Mouse (Mus musculus) layer of hippocampus, postnatal 36 days (tissue): ENCODE results near the gene Dgki. TPM values are rescaled to one million over a fixed set of nuclear protein-coding genes. Genes with fewer than 3 reads are reported as not detected.
A peak's percentile ranks its signal among the peaks of the same experiment; 100 is the strongest.

Source experiments
- DNase-seq, 2 experiments: peaks; one replicate each; pipeline ENCODE4 v3.0.0; 2022
- total RNA-seq, 2 experiments: library from RNA; stranded (reverse); gene quantifications; 2 replicates each; pipeline ENCODE4 v1.2.3; 2021

Gene Dgki
- total RNA-seq: 10 to 100 TPM; 82.6 to 87.2 TPM

DNA sequence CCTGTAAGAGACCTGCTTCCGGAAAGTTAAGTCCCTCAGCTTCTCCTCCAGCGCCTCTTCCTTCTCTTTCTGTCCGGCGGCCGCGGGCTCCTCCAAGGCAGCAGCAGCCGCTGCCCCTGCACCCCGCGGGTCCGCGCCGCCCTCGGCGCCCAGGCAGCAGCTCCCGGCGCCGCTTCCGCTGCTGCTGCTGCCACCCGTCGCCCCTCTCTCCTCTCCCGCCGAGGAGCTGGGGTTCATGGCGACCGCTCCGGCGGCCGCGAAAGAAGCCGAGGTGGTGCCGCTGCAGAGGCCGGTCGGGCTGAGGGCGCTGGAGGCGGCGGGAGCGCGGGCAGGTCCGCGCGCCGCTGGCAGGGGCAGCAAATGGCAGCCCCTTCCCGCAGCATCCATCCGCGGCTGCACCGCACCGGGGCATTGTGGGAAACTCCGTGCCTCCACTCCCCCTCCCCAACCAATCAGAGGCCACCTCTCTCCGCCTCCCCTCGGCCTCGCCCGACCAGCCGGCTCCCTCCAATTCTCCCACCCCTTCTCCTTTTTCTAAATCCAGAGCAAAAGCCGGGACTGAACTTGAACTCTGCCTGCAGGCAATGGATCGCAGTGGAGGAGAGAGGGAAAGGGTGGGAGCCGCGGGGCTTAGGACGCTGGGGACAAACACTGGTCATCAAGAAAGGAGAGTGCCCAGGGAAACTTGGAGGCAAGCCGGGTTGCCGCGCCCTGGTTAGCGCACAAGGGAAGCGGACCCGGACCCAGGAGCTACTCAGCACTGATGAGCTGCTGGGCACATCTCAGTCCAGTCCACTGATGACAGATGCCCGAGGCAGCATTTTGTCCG is at the start of gene Dgki:
TSS of gene Dgki (minus strand) at position 623 of the 829 bp plus-strand sequence.
- peak; percentile 85 to 86 for DNase-seq

- DNase-seq: no peak
These were observed 47.6 kb upstream of the Dgki start for GRCm38 (mm10) chr6:37347606-37348005.

GRCm38 (mm10) chr6:37338055-37338454 is 38.1 kb upstream of the Dgki start:
- no peak for DNase-seq

- DNase-seq: no peak
These were observed 36.9 kb upstream of the Dgki start for GRCm38 (mm10) chr6:37336831-37337260.

DNA sequence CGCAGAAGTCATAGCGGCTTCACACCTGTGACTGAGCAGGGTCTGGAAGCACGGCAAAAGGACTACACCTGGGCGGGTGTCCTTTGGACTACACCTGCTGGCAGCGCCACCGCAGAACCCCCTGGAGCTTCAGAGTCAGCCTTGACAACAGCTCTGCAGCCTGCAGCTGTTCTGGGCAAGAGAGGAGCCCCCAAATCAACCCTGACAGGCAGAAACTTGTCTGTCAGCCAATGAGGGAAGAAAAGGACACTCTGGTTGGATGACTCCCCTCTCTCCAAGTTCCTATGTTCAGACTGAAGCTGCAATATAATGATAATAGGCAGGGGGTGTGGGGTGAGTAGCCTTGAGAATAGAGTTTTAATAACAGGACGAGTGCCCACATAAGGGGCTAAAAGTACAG is 36.4 kb upstream of the Dgki start:
- no peak for DNase-seq

DNA sequence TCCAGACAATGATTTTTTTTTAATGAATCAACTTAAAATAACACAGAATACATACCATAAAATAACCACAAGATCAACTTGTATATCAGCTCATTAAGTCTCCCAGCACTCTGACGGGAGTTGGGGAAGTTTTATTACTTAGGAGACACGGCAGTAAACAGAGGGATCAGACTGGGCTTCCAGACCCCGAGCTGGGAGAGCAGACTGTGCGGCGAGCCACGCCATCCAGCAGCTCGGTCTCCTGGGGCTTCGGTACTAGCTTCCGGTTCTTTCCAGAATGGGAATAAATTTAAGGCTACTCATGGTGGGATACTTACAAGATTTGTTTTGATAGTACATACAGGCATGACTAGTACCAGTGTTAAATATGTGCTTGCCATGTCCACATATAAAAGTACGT is 32.9 kb upstream of the Dgki start:
- DNase-seq: no peak

- DNase-seq: no peak
These were observed 30.2 kb upstream of the Dgki start for GRCm38 (mm10) chr6:37329901-37330864.

DNA sequence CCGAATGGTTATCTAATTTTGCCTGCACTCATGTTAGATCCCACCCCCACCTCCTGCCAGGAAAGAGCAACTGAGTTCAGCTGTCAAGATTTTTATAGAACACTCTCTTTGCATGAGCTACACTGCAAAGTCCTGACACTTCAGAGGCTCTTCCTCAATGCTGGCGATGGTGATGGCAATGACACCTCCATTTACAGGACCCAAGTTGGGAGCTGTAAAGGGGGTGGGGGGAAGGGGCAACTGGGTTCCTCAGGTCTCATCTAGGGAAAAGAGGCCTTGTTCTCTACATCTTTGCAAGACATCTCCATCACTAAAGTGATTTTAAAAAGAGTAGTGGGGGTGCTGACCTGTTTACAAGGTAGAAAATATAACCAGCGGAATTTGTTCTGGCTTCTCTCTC is 29.4 kb upstream of the Dgki start:
- no peak for DNase-seq

DNA sequence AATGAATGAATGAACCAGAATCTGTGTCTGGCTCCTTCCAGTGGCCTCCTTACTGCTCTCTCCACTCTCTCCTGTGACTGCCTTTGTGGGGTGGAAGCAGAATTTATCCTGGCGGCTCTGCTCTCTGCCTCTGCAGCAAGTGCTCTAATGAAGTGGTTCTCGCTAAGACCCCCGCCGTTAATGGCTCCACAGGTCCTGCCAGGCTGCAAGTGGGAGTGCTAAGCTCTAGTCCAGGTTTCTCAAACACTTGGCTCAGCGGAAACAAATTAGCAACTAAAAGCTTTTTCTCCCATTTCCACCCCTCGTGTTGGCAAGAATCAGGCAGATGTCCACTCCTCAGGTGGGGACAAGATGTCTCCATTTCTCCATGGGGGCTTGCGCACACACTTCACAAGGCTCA is 28.7 kb upstream of the Dgki start:
- DNase-seq: no peak

DNA sequence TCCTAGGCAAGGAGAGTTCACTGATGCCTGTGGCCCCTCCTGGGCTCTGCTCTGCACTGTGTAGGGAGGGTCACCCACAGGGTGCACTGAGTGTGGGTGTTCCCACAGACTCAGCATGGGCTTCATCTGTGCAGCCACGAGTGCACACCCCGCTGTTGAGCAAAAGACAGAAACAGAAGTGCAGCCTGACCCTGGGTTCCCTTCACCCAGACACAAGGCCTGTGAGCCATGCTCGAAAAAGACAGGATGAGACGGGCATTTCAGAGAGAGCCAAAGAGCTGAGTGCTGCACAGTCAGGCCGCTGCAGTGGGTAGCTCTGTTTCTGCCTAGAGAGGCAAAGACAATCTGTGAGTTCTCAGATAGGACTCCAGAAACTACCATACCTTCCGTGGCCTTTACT is 27.5 kb upstream of the Dgki start:
- no peak for DNase-seq

- DNase-seq: no peak
These were observed 26.6 kb upstream of the Dgki start for GRCm38 (mm10) chr6:37326603-37326955.

GRCm38 (mm10) chr6:37325906-37326602 is 26.1 kb upstream of the Dgki start:
- no peak for DNase-seq

DNA sequence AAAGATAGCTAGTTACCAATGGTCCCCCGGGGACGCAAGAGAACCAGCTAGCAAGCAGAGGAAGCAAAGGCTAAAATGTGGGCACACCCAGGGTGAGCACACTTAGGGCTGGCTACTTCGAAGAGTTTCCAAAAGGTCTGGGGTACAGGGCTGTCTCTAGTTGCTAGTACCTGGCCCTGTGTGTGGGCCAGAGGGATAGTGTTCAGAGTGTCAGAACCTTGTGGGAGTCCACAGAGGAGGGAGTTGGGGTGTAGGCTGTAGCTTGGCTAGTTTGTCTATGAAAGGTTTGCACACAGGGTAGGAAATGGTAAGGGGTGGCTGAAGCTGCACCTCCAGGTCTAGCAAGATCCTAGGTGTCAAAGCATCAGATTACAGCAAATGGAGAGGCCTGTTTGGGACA is 25.1 kb upstream of the Dgki start:
- no peak for DNase-seq

DNA sequence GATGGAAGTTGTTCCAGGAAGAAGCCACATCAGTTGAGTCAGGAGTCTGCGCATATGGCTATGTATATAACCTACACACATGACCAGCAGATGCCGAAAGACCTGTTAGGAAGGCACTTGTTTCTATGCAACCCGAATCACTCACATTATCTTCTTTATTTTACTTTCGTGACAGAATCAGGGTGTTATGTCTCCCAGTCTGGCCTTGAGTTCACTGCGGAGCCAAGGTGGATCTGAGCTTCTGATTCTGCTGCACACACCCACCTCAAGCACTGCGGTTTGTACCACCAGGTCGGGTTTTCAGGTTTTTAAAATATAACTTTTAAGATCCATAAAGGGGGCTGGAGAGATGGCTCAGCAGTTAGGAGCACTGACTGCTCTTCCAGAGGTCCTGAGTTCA is 22.7 kb upstream of the Dgki start:
- DNase-seq: no peak

DNA sequence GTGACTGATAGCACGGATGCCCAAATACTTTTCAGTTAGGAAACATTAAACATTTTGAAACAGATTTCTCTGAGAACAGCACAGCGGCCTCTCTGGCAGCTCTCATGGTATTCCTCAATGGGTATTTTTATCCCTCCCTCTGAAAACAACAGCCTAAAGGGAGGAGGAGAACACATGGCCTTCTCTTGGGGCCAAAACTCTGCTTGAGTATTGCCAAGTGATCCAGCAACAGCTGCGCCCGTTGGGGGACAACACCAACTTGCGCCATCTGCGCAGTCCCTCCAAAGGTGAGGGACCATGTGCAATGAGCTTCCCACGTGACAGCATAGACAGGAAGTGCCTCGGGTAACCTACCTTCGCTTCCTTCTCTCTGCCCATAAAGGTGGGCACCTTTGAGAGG is 22.1 kb upstream of the Dgki start:
- DNase-seq: peak; percentile 69 to 72

- DNase-seq: no peak
These were observed 17.9 kb upstream of the Dgki start for GRCm38 (mm10) chr6:37317904-37318303.

GRCm38 (mm10) chr6:37315440-37315839 is 15.5 kb upstream of the Dgki start:
- no peak for DNase-seq

GRCm38 (mm10) chr6:37310601-37311000 is 10.6 kb upstream of the Dgki start:
- DNase-seq: no peak

DNA sequence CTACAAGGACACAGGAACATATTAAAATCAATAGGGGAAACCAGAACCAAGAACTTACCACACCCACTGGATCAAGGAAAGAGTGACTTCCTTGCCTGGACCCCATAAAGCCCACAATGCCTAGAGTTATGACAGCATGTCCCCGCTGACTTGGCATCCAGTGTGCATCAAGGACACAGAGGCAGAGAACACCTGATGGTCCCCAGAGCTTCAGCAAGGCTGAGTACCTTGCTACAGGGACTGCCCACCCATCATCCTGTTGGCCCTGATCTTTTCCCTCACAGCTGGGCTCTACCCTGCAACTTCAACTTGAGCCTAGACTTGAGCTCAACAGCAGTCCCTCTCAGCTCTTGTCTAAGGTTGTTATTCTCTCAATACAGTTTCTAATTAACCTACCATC is 6.6 kb upstream of the Dgki start:
- no peak for DNase-seq

DNA sequence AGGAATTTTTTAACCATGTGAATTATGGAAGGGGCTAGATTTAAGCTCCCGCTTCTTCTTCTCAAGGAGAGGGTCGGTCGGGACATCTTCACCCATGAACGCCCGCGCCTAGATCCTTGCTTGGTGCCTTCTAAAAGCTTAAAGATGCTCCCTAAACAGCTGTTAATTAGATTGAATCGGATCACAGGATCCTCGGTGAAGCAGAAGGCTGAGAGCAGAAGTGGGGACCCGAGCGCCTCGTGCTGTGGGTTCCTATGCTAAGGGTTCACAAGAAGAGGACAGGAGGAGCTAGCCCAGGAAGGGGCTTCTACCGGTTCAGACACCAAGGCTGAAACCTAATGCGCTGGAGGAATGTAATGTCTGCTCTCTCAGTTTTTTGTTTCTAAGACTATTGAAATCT is 508 bp upstream of the Dgki start:
- DNase-seq: no peak

- DNase-seq: no peak
These were observed 1.0 kb downstream of the Dgki start for GRCm38 (mm10) chr6:37298982-37299381.

DNA sequence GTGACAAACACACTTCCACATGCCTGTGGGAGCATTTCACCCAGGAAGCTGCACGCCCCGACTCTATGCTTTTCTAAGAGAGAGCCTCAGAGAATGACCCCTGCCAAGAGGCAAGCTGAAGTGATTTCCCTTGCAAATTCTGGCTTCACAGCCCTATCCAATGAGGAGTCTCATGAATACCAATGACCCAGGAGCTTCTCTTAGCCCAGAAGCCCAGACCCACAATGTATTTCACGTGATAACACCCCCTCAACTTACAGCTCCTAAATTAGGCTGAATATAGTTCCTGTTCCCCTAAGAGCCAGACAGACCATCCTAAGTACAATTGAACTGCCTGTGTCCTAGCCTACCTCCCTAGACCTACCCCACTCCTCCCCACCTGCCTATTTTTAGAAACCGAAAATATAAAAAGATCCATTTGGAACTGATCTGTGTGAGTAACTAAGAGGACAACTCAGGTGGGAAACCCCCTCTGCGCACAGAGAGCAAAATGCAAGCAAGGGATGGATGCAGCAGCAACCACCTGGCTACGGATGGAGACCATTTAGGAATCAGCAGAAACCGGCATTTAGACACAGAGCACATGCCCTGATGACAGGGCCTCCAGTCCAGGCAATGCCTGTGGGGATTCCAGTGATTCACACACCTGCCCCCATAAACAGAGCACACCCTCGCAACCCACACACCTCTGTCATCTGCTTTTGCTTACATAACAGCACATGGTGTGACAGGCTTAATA is 2.1 kb downstream of the Dgki start:
- no peak for DNase-seq
